Mouse (Mus musculus): Measurements from ENCODE around the gene Lmna. TPM values are rescaled to one million over a fixed set of nuclear protein-coding genes. Genes with fewer than 3 reads are reported as not detected.

Gene Lmna
- total RNA-seq, 2 experiments from 2014 or later, result 35.3 to 37.7 TPM

GRCm38 (mm10) chr3:88540085-88540484 is 30.3 kb upstream of the Lmna start:
- DNase-seq, result no peak
- intact Hi-C loops (cut with DNase I), result no loop called here

- intact Hi-C loops (cut with DNase I), result no loop called here
- peak; percentile 70 for DNase-seq
Observed at GRCm38 (mm10) chr3:88539397-88539796, 29.6 kb upstream of the Lmna start.

DNA sequence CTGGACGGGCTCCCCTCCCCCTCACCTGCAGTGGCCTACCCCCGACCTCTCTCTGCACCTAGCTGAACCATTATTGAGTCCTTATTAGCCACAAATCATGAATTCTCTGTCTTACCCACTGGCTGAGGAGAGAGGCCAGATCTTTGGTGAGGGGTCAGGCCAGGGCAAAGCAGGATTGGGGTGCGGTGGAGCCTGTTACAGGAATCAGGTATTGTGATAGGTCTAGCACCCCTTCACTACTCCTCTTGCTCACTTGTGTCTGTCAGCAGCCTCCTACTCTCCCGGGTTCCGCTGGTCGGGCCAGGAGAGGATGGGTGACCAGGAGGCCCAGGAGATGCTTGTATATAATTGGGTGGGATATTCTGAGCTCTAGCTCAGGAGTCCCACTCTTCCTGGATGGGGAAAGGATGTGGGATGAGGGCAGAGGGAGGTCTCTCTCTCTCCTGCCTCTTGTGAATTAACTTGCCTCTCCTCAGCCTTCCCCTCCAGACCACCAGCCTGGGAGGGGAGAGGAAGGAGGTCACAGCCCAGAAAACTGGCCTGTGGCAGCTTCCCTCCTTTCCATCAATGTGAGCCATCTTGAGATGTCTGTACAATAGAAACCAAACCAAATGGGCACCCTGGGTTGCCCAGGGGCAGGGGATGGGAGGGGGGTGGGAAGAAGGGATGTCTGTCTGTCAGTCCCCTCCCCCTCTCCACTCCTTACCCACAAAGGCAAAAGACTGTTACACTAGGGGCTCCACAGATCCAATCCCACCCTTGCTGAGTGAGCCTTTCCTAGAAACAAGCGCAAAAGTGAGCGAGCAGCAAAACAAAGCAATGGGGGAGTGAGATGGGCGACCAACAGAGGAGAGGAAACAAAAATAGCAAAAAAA is 28.8 kb upstream of the Lmna start:
- DNase-seq, result no peak
- intact Hi-C loops (cut with DNase I), result no loop called here

DNA sequence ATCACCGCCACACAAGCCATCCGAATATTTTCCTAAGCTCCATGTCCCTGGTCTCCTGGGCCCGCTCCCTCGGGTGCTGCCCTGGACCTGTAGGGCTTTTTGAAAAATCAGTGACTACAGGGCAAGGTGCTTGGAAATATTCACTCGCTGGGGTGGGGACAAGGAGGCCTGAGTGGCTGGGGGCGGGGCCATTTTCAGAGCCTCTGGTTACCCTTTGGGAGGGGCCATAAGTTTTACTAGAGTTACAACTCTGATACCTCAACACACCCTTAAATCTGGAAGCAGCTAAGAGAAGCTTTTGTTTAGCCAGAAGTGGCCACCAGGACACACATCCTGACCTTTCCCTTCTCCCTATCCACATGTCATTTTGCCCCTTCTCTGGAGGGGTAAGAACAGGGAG is 27.4 kb upstream of the Lmna start:
- intact Hi-C loops (cut with DNase I), result no loop called here
- DNase-seq, result no peak

DNA sequence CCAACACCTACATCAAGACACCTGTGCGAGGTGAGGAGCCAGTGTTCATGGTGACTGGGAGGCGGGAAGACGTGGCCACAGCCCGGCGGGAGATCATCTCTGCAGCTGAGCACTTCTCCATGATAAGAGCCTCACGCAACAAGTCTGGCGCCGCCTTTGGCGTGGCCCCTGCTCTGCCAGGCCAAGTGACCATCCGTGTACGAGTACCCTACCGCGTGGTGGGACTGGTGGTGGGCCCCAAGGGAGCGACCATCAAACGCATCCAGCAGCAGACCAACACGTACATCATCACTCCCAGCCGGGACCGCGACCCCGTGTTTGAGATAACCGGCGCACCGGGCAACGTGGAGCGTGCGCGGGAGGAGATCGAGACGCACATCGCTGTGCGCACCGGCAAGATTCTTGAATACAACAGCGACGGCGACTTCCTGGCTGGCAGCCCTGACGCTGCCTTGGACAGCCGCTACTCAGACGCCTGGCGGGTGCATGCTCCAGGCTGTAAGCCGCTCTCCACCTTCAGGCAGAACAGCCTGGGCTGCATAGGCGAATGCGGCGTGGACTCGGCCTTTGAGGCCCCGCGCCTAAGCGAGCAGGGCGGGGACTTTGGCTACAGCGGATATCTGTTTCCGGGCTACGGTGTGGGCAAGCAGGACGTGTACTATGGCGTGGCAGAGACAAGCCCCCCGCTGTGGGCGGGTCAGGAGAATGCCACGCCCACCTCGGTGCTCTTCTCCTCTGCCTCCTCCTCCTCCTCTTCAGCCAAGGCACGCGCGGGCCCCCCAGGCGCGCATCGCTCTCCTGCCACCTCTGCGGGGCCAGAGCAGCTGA is 26.6 kb upstream of the Lmna start:
- DNase-seq, result peak; percentile 68
- intact Hi-C loops (cut with DNase I), result no loop called here

- DNase-seq, result no peak
- intact Hi-C loops (cut with DNase I), result no loop called here
Observed at GRCm38 (mm10) chr3:88535527-88535926, 25.8 kb upstream of the Lmna start.

DNA sequence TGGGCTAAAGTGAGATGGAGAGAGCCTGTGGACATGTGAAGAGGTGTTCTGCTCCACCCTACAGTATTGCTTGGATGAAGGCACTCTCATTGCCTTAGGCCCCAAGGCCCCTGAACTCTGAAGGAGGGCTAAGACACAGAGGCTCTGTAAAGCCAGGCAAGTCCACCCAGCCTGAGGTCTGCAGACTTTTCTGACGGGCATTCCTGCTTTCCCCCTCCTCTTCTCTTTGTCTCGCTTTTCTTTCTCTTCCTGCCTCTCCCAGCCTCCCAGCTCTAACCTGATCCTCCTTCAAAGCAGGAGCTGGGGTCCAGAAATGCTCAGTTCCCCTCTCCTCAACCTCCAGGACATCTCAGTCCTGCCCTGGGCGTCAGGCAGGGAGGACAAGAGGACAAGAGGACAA is 25.2 kb upstream of the Lmna start:
- DNase-seq, result no peak
- intact Hi-C loops (cut with DNase I), result no loop called here

- intact Hi-C loops (cut with DNase I), result no loop called here
- no peak for DNase-seq
Observed at GRCm38 (mm10) chr3:88533706-88534105, 23.9 kb upstream of the Lmna start.

DNA sequence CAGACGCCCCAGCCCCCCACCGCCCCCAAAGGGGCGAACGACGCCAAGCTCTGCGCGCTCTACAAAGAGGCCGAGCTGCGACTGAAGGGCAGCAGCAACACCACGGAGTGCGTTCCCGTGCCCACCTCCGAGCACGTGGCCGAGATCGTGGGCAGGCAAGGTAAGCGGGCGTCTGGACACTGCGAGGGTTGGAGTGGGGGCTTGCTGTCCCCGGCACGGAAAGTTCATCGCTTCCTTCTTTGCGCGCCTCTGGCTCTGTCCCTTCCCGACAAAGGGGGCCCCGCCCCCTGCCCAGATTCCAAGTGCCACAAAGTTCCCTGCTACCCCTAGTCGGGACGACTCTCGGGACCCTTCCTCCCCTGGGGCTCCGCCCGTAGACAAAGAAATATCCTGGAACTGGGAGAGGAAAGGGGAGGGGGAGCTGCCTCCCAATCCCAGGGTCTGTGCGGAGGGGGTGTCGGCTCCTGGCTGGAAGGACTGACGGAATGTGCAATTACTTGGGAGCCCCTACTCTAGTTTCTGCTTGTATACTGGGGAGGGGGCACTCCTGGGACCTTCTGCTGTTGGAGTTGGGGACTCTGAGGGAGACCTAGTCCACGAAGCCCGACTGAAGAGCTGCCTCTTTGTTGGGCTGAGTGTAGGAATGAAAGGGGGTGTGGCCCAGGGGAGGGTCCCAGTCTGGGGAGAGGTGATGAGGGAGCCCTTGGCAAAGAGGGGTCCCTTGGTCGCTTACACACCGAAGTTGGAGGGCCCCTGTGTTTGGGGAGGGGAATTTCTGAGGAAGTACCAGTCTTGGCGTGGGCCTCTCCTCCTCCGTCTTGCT is 23.1 kb upstream of the Lmna start:
- intact Hi-C loops (cut with DNase I), result no loop called here
- DNase-seq, result peak; percentile 59

DNA sequence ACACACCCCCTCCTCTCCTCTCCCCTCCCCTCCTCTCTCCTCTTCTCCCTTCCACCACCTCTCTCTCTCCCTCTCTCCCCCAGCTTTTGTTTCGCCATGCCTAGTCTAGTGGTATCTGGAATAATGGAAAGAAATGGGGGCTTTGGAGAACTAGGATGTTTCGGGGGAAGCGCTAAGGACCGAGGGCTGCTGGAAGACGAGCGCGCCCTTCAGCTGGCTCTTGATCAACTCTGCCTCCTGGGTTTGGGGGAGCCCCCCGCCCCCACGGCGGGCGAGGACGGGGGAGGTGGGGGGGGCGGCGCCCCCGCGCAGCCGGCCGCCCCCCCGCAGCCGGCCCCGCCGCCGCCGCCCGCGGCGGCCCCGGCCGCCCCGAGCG is 22.5 kb upstream of the Lmna start, which contains the start of gene Mex3a:
TSS of gene Mex3a (plus strand) at position 97 of the 376 bp plus-strand sequence.
- DNase-seq, result peak; percentile 33
- intact Hi-C loops (cut with DNase I), result no loop called here

DNA sequence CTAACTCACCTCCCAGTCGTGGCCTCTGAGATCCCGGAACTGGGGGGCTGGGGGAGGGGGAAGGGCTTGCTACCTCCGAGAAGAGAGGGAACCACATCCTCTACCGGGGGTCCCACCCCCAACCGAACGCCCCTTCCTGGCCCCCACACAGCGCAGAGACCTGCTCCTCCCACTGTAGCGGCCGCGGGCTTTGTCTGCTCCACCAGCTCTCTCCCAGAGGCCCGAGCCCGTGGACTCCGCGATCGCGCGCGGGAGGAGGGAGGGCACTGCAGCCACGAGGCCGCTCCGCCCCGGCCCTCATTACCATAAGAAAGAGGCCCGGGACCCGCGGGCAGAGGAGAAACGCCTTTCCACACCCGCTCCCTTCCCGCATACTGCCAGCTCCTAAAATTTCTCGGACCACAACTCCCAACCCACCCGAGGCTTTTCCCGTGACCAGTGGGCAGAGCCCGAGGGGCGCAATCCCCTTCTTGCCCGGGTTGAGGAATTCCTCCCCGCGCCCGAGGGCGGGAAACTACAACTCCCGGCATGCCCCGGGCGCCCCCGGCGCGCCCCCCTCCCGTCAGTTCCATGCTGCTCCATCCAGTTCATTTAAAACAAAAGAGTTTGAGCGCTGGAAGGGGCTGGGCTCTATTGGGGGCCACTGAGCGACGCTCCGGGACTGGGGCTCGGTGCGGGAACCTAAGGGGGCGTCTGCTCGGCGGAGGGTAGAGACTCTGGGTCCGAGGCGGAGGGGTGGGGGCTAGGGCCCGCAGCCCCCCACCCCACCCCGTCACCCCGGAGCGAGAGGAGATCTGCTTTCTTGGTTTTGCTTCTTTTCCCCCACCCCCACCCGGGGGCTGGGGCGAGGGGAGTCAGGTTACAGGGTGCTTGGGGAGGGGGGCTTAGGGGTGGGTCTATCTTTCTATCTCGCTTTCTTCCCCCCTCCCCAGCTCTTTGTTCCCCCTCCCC is 21.9 kb upstream of the Lmna start:
- peak; percentile 95 for DNase-seq
- intact Hi-C loops (cut with DNase I), result no loop called here

DNA sequence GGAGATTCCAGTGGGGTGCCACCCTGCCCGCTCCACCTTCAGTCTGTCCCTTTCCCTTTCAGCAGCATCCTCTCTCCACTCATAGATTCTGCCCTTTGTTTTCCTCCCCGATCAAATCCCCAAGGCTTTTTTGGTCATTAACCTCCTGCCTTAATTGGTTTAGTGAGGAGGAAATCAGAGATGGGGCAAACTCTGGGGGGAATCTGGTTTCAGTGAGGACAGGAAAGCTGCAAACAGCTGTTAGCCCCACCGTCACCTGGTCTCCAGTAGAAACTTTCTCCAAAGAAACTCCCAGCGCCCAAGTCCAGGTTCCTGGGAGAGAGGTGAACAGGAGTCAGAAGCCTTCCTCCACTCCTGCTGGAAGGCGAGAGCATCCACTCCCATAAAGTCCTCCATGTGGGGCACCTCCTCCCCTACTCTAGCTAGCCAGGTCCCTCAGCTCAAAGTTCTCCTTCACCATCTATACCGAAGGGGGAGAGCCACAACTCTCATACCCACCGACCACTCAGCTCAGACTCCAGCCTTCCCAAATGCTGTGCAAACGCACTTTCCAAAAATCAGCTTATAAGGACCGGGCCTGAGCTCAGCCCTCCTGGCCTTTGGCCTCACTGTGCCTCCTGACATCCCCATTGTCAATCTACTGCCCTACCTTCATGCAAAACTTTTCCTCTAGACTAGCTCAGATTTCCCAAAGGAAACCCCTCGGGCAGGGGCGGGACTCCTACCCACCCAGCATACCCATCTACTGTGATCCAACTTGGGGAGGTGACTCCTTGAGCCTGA is 20.5 kb upstream of the Lmna start:
- DNase-seq, result no peak
- intact Hi-C loops (cut with DNase I), result no loop called here

- DNase-seq, result no peak
- intact Hi-C loops (cut with DNase I), result loop anchor here (10.0 kb wide), 1 partner anchor 115 kb away; the partner anchor contains the start of gene Pmf1
Observed at GRCm38 (mm10) chr3:88529204-88530000, 19.6 kb upstream of the Lmna start.

DNA sequence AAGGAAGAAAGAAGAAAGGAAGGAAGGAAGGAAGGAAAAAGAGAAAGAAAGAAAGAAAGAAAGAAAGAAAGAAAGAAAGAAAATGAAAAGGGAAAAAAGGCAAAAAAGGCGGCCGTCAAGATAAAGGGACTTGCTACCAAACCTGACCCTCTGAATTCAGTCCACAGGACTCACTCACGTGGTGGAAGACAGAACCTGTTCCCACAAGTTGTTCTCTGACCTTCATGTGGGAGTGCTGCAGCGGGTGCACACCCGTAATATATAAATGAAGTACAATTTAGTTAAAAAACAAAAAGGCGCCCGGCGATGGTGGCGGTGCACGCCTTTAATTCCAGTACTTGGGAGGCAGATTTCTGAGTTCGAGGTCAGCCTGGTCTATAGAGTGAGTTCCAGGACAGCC is 18.9 kb upstream of the Lmna start:
- intact Hi-C loops (cut with DNase I), result loop anchor here (10.0 kb wide), 1 partner anchor 114 kb away; the partner anchor contains the start of gene Pmf1
- DNase-seq, result no peak

- peak; percentile 46 for DNase-seq
- intact Hi-C loops (cut with DNase I), result loop anchor here (10.0 kb wide), 1 partner anchor 113 kb away; the partner anchor contains the start of gene Pmf1
Observed at GRCm38 (mm10) chr3:88527565-88527964, 17.8 kb upstream of the Lmna start.

DNA sequence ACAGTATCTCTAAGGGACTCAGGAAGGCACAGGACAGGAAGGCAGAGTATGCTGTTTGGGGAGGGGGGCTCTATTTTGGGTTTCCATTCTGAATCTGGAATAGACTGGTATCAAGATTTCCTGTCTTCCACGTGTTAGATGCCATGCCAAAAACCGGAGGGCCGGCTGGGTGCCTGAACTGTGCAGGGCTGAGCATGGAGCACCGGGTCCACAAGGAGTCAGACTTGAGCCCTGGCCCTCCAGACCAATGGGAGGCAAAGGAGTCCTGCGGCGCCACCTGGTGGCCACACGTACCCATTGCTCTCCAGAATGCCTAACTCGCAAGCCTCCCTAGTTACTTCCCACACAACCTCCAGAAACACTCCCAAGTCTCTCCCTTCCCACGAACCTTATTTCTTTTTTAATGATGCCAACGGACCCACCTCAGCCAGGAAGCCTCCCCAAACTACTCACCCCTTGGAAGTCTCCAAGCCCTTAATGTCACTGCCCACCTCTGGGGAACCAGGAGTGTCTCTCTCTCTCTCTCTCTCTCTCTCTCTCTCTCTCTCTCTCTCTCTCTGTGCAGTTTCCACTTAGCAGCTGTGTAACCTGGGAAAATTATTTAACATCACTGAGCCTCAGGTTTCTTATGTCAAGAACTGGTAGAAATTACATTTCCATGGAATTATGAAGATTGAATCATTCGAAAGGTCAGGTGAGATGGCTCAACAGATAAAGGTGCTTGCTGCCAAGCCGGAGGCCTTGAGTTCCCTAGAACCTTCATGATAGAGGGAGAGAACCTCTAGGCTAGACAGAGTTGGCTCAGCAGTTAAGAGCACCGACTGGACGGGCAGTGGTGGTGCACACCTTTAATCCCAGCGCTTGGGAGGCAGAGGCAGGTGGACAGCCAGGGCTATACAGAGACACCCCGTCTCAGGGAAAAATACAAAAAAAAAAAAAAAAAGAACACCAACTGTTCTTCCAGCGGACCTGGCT is 16.7 kb upstream of the Lmna start:
- DNase-seq, result peak; percentile 90
- intact Hi-C loops (cut with DNase I), result loop anchor here (10.0 kb wide), 1 partner anchor 112 kb away; the partner anchor contains the start of gene Pmf1

DNA sequence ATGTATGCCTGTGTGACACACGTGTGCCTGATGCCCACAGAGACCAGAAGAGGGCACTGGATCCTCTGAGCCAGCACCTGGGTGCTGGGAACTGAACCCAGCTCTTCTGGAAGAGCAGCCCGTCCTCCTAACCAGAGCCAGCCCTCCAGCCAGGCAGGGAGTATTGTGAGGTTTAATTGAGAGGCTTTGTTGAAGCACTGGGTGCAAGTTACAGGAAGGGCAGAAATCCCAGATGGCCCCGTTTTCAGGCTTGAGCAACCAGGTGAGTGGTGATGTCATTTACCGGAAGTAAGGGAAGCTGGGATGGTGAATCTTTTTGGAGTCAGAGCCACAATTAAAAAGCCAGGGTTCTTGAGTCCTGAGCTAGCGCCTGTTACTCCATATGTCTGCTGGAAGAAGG is 15.3 kb upstream of the Lmna start:
- DNase-seq, result no peak
- intact Hi-C loops (cut with DNase I), result loop anchor here (10.0 kb wide), 1 partner anchor 110 kb away; the partner anchor contains the start of gene Pmf1
